Mouse (Mus musculus) MEL (cell line): ENCODE data around the gene C1qtnf5. TPM values are rescaled to one million over a fixed set of nuclear protein-coding genes. Genes with fewer than 3 reads are reported as not detected.

ENCODE experiments used
- DNase-seq: peaks from one replicate; pipeline ENCODE4 v3.0.0; 2011; ENCODE audit warnings: low read depth, low spot score
- H3K27ac ChIP-seq: 2 replicates; pipeline ENCODE4 v1.5.1; 2012; ENCODE audit warnings: low read depth, mild to moderate bottlenecking, control low read depth, low read length, moderate library complexity; ENCODE audit not compliant: control insufficient read depth
- H3K27me3 ChIP-seq, 2 experiments: fragments of 150-350 bp in 1 of 2; sonication (generic) in 1 of 2; 2 replicates each; pipeline ENCODE4 v1.6.1; 2012; ENCODE audit warnings: low read length in 2 of 2, mild to moderate bottlenecking in 2 of 2, improper control_type of control experiment in 1 of 2, moderate library complexity in 1 of 2; ENCODE audit not compliant: insufficient read depth in 2 of 2, control insufficient read depth in 1 of 2
- H3K36me3 ChIP-seq, 2 experiments: 2 replicates each; pipeline ENCODE4 v1.6.1; 2012 to 2014; ENCODE audit warnings: low read length in 2 of 2, improper control_type of control experiment in 1 of 2, inconsistent platforms in 1 of 2, mild to moderate bottlenecking in 1 of 2; ENCODE audit not compliant: insufficient read depth in 2 of 2, control insufficient read depth in 1 of 2
- H3K4me1 ChIP-seq, 2 experiments: fragments of 150-350 bp in 1 of 2; sonication (generic) in 1 of 2; 2 replicates each; pipeline ENCODE4 v1.6.1; 2012; ENCODE audit warnings: low read length in 2 of 2, improper control_type of control experiment in 1 of 2, mild to moderate bottlenecking in 1 of 2; ENCODE audit not compliant: insufficient read depth in 2 of 2, control insufficient read depth in 1 of 2
- H3K4me3 ChIP-seq, 2 experiments: fragments of 150-350 bp in 1 of 2; sonication (generic) in 1 of 2; 2 replicates each; pipeline ENCODE4 v1.5.1; 2012; ENCODE audit warnings: low read depth in 2 of 2, low read length in 2 of 2, mild to moderate bottlenecking in 2 of 2, moderate library complexity in 2 of 2, control low read depth in 1 of 2, improper control_type of control experiment in 1 of 2; ENCODE audit not compliant: control insufficient read depth in 1 of 2, insufficient read depth in 1 of 2
- H3K79me2 ChIP-seq: 2 replicates; pipeline ENCODE4 v1.6.1; 2012; ENCODE audit warnings: mild to moderate bottlenecking, low read length, moderate library complexity; ENCODE audit not compliant: control insufficient read depth, poor library complexity, insufficient read depth
- H3K9ac ChIP-seq: 2 replicates; pipeline ENCODE4 v1.6.1; 2012; ENCODE audit warnings: low read depth, mild to moderate bottlenecking, control low read depth, low read length, moderate library complexity; ENCODE audit not compliant: control insufficient read depth, poor library complexity, severe bottlenecking
- H3K9me3 ChIP-seq: fragments of 150-350 bp; sonication (generic); replicated peaks from 2 replicates; pipeline ENCODE4 v1.6.1; 2012; ENCODE audit warnings: mild to moderate bottlenecking, low read length, improper control_type of control experiment, moderate library complexity; ENCODE audit not compliant: insufficient read depth
- CHD1 ChIP-seq: IDR thresholded peaks from 2 replicates; pipeline ENCODE4 v1.6.1; 2012; ENCODE audit warnings: low read depth, mild to moderate bottlenecking, inconsistent platforms, low read length, improper control_type of control experiment
- CTCF ChIP-seq, 3 experiments: IDR thresholded peaks in 2 of 3; conservative IDR thresholded peaks in 1 of 3; 2 replicates each; pipeline ENCODE4 v1.5.1; 2011 to 2012; ENCODE audit warnings: low read length in 3 of 3, low read depth in 2 of 3, mild to moderate bottlenecking in 2 of 3, improper control_type of control experiment in 1 of 3, inconsistent platforms in 1 of 3, mixed read lengths in 1 of 3, moderate library complexity in 1 of 3; ENCODE audit not compliant: control insufficient read depth in 1 of 3, insufficient read depth in 1 of 3, poor library complexity in 1 of 3, severe bottlenecking in 1 of 3
- ELF1 ChIP-seq: IDR thresholded peaks from 2 replicates; pipeline ENCODE4 v1.6.1; 2014; ENCODE audit warnings: low read depth, mild to moderate bottlenecking, inconsistent platforms, low read length, improper control_type of control experiment, moderate library complexity
- ETS1 ChIP-seq: IDR thresholded peaks from 2 replicates; pipeline ENCODE4 v1.6.1; 2012; ENCODE audit warnings: low read depth, mild to moderate bottlenecking, inconsistent platforms, low read length, improper control_type of control experiment, moderate library complexity
- GATA1 ChIP-seq: IDR thresholded peaks from 2 replicates; pipeline ENCODE4 v1.6.1; 2011; ENCODE audit warnings: low read depth, low read length, improper control_type of control experiment
- MAZ ChIP-seq: IDR thresholded peaks from 2 replicates; pipeline ENCODE4 v1.6.1; 2012; ENCODE audit warnings: low read depth, mild to moderate bottlenecking, inconsistent platforms, low read length, improper control_type of control experiment
- MEF2A ChIP-seq: IDR thresholded peaks from 2 replicates; pipeline ENCODE4 v1.6.1; 2014; ENCODE audit warnings: low read depth, mild to moderate bottlenecking, inconsistent platforms, low read length, improper control_type of control experiment; ENCODE audit not compliant: poor library complexity, insufficient replicate concordance, severe bottlenecking; ENCODE audit errors: extremely low read depth
- MXI1 ChIP-seq: IDR thresholded peaks from 2 replicates; pipeline ENCODE4 v1.6.1; 2011; ENCODE audit warnings: mild to moderate bottlenecking, low read depth, low read length, improper control_type of control experiment
- MYB ChIP-seq: IDR thresholded peaks from 2 replicates; pipeline ENCODE4 v1.6.1; 2011; ENCODE audit warnings: mild to moderate bottlenecking, low read depth, low read length, improper control_type of control experiment
- NELFE ChIP-seq: IDR thresholded peaks from 2 replicates; pipeline ENCODE4 v1.6.1; 2011; ENCODE audit warnings: low read depth, low read length, improper control_type of control experiment
- NRF1 ChIP-seq: IDR thresholded peaks from 2 replicates; pipeline ENCODE4 v1.6.1; 2014; ENCODE audit warnings: low read depth, mild to moderate bottlenecking, inconsistent platforms, low read length, improper control_type of control experiment, moderate library complexity; ENCODE audit not compliant: poor library complexity, insufficient read depth, severe bottlenecking
- RAD21 ChIP-seq: IDR thresholded peaks from 2 replicates; pipeline ENCODE4 v1.6.1; 2011; ENCODE audit warnings: mild to moderate bottlenecking, low read depth, low read length, improper control_type of control experiment
- RCOR1 ChIP-seq: IDR thresholded peaks from 2 replicates; pipeline ENCODE4 v1.6.1; 2012; ENCODE audit warnings: low read depth, mild to moderate bottlenecking, inconsistent platforms, low read length, improper control_type of control experiment
- TAL1 ChIP-seq: IDR thresholded peaks from 2 replicates; pipeline ENCODE4 v1.6.1; 2012; ENCODE audit warnings: mild to moderate bottlenecking, inconsistent platforms, low read length, moderate library complexity, mixed read lengths
- TBP ChIP-seq: IDR thresholded peaks from 2 replicates; pipeline ENCODE4 v1.8.0; 2011; ENCODE audit warnings: low read depth, low read length, improper control_type of control experiment
- USF1 ChIP-seq: IDR thresholded peaks from 2 replicates; pipeline ENCODE4 v1.6.1; 2014; ENCODE audit warnings: low read depth, mild to moderate bottlenecking, inconsistent platforms, low read length, improper control_type of control experiment, moderate library complexity
- USF2 ChIP-seq, 2 experiments: IDR thresholded peaks; 2 replicates each; pipeline ENCODE4 v1.6.1; 2011 to 2012; ENCODE audit warnings: improper control_type of control experiment in 2 of 2, low read length in 2 of 2, borderline replicate concordance in 1 of 2, inconsistent platforms in 1 of 2, low read depth in 1 of 2, mild to moderate bottlenecking in 1 of 2; ENCODE audit not compliant: insufficient read depth in 1 of 2
- ZKSCAN1 ChIP-seq: IDR thresholded peaks from 2 replicates; pipeline ENCODE4 v1.6.1; 2012; ENCODE audit warnings: low read depth, mild to moderate bottlenecking, inconsistent platforms, low read length, improper control_type of control experiment, moderate library complexity
- ZMIZ1 ChIP-seq: IDR thresholded peaks from 2 replicates; pipeline ENCODE4 v1.6.1; 2012; ENCODE audit warnings: low read depth, mild to moderate bottlenecking, inconsistent platforms, low read length, improper control_type of control experiment, moderate library complexity
- polyA plus RNA-seq, 2 experiments: library from polyadenylated mRNA; stranded (reverse) in 1 of 2; unstranded in 1 of 2; fragments of >175 nt in 1 of 2; fragments of >200 nt in 1 of 2; gene quantifications; 2 replicates each; pipeline versions ENCODE4 v1.2.1 to v1.2.4; 2012; ENCODE audit warnings: low replicate concordance in 2 of 2, low read depth in 1 of 2; ENCODE audit not compliant: insufficient read length in 2 of 2, insufficient read depth in 1 of 2, missing spikeins in 1 of 2
- total RNA-seq: library from RNA; depleted of rRNA; stranded (reverse); fragments of 300-350 nt; gene quantifications from 2 replicates; pipeline ENCODE4 v1.2.3, GENCODE M21; 2012

Gene C1qtnf5
- total and polyA plus RNA-seq, 3 experiments, result 0.13 to 0.19 TPM; not detected in 1

DNA sequence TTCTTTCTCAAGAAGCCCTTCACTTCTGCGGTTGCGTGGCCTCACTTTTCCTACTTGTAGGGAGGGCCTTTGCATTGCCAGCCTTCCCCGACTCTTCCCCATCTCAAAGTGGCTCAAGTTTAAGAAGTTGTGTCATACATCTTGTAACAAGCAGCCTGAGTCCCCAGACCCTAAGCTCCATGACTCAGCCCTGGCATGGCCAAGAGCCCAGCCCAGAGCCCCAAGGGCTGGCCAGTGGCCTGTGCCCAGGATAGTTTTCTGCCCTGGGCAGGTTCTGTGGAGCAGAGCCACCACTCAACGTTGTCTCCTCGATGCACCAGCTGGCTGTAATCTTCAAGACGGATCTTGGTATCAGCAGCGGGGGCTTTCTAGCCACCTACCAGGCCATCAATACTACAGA lies 2.2 kb upstream of the C1qtnf5 start:
- no peaks in the 10 kb centered on the region for H3K27me3 ChIP-seq
- H3K9me3 ChIP-seq, result no peaks in the 10 kb centered on the region
- no peak for DNase-seq
- H3K9ac ChIP-seq, result no peak overlapping the region
- H3K36me3 ChIP-seq, result peaks cover 0 to 8% of the 10 kb centered on the region in 2 experiments; a peak in 3 of 4 replicates
- no peak overlapping the region for H3K27ac ChIP-seq
- H3K4me3 ChIP-seq, result no peak overlapping the region
- peaks cover 28% of the 10 kb centered on the region for H3K79me2 ChIP-seq
- peaks cover 0 to 7% of the 10 kb centered on the region in 2 experiments; a peak in 2 of 4 replicates for H3K4me1 ChIP-seq
- TF ChIP-seq MYB, result no peak
- TF ChIP-seq RAD21, result no peak
- TF ChIP-seq ELF1, result no peak
- no peak for TF ChIP-seq CTCF (IDR thresholded peaks at IDR 0.05 in 2 of 3, conservative IDR thresholded peaks at IDR 0.05 in 1 of 3; ENCODE audit: control insufficient read depth in 1 of 3, insufficient read depth in 1 of 3, low read depth in 2 of 3, low read length in 3 of 3, poor library complexity in 1 of 3, severe bottlenecking in 1 of 3)
- TF ChIP-seq MEF2A, result no peak
- no peak for TF ChIP-seq GATA1
- no peak for TF ChIP-seq MAZ
- no peak for TF ChIP-seq NRF1
- TF ChIP-seq TBP, result no peak
- TF ChIP-seq MXI1, result no peak
- no peak for TF ChIP-seq RCOR1
- TF ChIP-seq USF1, result no peak
- no peak for TF ChIP-seq USF2 (IDR thresholded peaks at IDR 0.05; ENCODE audit: borderline replicate concordance in 1 of 2, insufficient read depth in 1 of 2, low read depth in 1 of 2, low read length in 2 of 2)
- no peak for TF ChIP-seq CHD1
- no peak for TF ChIP-seq TAL1
- no peak for TF ChIP-seq ZMIZ1
- TF ChIP-seq ZKSCAN1, result no peak
- TF ChIP-seq NELFE, result no peak

- Histone ChIP-seq H3K4me3 (no peak overlapping the region), H3K36me3 (peaks cover 0 to 8% of the 10 kb centered on the region in 2 experiments; a peak in 3 of 4 replicates), H3K79me2 (peaks cover 35% of the 10 kb centered on the region), H3K9me3 (no peaks in the 10 kb centered on the region)
- no peak for DNase-seq
- TF ChIP-seq CHD1 (no peak), ETS1 (no peak)
- TF ChIP-seq, all 39 proteins: peak for 0
- Histone ChIP-seq H3K27ac (no peak overlapping the region), H3K9ac (no peak overlapping the region), H3K4me1 (peaks cover 0 to 14% of the 10 kb centered on the region in 2 experiments; a peak in 2 of 4 replicates), H3K27me3 (no peaks in the 10 kb centered on the region)
Observed at GRCm38 (mm10) chr9:44105781-44106180, 1.3 kb upstream of the C1qtnf5 start.
